Mouse (Mus musculus): Measurements from ENCODE around the gene Bend3.

Bend3 gene

GRCm38 (mm10) chr10:43478751-43479435 is at the start of gene Bend3:
Gene Bend3 (plus strand): TSS chr10:43478831.
- peak in 1 of 2 experiments; percentile 64 for DNase-seq (ENCODE audit: low spot score in 2 of 2)

DNA sequence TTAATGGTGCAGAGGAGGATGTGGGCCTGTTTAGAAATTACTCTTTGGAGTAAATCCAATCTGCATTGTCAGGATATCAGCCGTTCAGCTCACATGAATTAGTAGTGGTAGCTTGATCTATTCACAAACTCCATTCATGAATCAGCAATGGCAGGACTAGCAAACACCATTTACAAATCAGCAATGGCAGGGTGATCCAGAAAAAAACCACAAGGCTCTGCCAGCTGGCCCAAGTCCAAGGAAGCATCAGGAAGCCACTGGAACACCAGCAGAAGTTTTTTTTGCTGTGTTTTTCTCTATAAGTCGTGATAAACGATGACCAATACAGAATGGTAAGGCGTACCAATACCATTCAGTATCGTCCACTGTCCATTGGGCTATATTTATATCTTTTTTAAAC is 48.0 kb upstream of the Bend3 start:
- DNase-seq (ENCODE audit: low spot score in 2 of 2), result no peak

DNA sequence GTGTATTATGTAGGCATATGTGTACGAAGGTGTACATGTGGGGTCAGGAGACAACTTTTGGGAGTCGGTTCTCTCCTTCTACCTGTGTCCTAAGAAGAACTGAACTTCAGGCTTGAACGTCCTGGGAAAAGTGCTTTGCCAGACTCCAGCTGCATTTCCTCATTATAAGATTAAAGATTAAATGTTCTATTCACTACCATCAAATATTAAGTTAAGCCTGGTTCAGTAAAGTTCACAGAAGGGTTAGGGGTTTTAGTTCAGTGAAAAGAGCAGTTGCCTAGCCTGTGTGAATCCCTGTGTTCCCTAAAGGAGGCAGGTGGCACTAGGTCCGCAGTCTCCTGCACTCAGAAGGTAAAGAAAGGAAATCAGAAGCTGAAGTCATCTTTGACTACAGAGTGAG is 44.3 kb upstream of the Bend3 start:
- no peak for DNase-seq (ENCODE audit: low spot score in 2 of 2)

GRCm38 (mm10) chr10:43435757-43436156 is 42.9 kb upstream of the Bend3 start:
- no peak for DNase-seq (ENCODE audit: low spot score in 2 of 2)

DNA sequence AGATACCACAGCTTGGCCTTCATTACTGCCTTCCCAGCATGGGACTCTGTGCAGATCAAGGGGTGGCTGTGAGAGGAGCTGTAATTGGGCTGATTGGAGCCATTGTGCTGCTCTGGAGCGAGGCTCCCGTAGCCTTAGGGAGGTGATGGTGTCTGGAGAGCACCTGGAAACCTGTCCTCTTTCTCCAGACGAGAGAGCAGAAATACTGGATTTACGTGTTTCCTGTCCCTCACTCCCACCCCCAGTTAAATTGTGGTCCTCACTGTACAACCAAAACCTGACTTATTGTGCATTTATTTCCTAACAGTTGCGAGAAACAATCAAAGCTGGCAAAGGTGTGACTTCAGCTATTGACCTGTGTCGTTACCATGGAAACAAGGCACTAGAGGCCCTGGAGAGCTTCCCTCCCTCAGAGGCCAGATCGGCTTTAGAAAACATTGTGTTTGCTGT is 39.1 kb upstream of the Bend3 start:
- DNase-seq (ENCODE audit: low spot score in 2 of 2), result no peak

DNA sequence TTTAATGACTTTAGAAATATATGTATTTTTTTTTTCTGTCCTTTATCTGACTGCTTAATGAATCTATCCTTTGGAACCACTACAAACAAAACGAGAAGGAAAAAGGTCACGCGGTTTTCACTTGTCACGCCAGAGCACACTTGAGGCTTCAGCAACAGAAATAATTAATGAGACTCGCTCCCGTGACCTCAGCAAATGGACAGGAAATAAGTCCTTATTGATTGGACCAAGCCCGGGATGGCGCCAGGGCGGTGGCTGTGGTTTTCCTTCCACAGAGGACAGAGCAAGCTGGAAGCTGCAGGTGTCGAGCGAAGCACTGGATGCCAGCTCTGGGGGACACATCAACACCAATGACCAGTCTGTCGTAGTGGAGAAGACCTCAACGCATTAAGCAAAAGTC is 38.6 kb upstream of the Bend3 start:
- no peak for DNase-seq (ENCODE audit: low spot score in 2 of 2)

DNA sequence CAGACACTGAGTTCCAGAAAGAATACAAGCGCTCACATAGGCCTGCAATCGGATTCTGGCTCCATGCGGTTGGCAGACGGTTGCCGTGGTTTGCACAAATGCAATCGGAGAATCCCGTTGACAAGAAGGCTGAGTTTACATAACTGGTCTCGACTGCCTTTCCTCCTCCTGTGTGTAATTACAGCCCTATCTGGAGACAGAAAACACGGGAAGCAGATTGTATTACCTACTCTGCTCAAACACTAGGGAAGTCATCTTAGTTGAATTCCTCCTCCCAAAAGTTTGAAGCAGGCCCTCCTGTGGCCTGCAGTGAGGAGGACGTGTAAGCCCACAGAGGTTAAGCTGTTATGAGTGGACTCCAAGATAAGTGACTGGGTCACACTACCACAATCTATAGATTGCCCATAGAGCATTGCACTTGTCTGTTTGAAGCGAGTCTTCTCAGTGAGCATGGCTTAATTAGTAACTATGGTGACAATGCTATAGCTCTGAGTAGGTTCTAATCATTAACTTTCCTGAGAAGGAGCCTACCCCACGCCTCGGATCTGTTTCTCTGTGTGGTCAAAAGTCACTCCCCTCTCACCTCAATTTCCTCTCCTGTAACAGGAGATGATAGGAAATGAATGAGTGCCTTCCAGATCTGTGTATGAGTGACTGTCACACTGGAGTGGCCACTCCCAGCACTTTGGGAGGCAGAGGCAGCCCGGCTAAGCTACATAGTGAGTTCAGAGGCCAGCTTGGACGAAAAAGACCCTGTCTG is 37.5 kb upstream of the Bend3 start:
- no peak for DNase-seq (ENCODE audit: low spot score in 2 of 2)

DNA sequence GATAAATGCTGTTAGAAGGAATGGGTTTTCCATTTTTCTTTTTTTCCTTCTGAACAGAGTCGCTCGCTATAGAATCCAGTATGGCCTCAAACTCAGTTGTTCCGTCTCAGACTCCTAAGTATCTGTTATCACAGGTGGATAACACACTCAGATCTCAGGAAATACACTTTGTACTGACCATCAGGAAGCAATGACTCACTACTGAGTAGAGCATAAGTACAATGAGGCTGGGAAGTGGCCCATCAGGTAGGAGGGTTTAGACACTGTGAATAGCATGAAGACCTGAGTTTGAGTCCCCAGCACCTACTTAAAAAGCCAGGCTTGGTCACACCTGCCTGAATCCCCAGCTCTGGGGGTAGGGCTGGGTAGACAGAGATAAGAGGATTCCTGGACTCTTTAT is 30.0 kb upstream of the Bend3 start:
- no peak for DNase-seq (ENCODE audit: low spot score in 2 of 2)

GRCm38 (mm10) chr10:43451848-43452662 is 26.6 kb upstream of the Bend3 start:
- peak; percentile 71 to 83 for DNase-seq (ENCODE audit: low spot score in 2 of 2)

DNA sequence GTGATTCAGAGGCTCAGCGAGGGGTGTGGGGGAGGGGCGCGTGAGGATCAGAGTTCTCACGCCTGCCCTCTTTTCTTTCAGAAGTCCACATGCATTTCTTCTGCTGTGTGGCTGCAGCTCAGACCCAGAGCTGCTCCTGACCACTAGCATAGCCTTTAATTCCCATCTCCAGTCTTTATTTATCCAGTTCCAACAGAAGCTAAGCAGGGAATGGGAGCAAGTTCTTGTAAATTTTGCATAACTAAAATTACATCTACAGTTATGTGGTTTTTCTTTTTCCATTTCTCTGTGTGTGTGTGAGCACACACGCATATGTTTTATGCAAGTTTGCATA is 26.0 kb upstream of the Bend3 start:
- DNase-seq (ENCODE audit: low spot score in 2 of 2), result no peak

DNA sequence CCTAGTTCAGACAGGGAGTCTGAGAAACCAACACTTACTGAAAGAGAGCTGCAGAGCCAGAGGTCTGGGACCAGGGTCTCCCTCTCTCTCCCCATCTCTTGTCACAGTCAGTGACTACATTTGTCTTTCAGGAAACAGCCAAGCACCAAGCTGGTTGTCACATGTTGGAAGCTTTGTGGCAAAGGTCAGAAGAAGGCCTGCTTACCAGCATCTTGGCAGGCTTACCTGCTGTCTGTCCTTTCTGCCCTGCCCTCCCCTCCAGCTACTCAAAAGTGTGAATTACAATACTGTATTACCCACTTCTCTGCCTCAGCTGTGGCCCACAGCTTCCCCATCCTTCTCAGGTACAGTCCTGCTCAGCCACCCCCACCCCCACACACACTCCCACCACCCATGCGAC is 24.4 kb upstream of the Bend3 start:
- DNase-seq (ENCODE audit: low spot score in 2 of 2), result no peak

DNA sequence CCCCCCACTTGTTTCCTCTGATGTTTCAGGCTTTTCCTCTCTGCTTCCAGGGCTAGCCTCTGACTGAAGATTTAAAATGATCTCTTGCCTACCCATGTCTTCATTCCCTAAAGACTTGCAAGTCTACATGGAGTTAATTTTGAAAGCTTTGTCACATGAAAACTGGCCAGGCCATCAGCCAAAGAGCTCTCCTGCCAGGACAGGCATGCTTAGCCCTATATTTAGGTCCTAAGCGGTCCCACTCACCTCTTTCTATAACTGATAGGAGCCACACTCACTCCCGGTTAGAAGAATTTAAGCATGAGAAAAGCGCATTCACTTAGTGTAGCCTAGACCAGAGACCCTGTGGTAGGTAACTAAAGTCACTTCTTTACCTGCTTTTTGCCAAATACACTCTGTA is 24.0 kb upstream of the Bend3 start:
- DNase-seq (ENCODE audit: low spot score in 2 of 2), result no peak

GRCm38 (mm10) chr10:43462821-43463220 is 15.8 kb upstream of the Bend3 start:
- DNase-seq (ENCODE audit: low spot score in 2 of 2), result no peak

GRCm38 (mm10) chr10:43463227-43463626 is 15.4 kb upstream of the Bend3 start:
- DNase-seq (ENCODE audit: low spot score in 2 of 2), result no peak

- no peak for DNase-seq (ENCODE audit: low spot score in 2 of 2)
These were observed 12.4 kb upstream of the Bend3 start for GRCm38 (mm10) chr10:43466223-43466622.

DNA sequence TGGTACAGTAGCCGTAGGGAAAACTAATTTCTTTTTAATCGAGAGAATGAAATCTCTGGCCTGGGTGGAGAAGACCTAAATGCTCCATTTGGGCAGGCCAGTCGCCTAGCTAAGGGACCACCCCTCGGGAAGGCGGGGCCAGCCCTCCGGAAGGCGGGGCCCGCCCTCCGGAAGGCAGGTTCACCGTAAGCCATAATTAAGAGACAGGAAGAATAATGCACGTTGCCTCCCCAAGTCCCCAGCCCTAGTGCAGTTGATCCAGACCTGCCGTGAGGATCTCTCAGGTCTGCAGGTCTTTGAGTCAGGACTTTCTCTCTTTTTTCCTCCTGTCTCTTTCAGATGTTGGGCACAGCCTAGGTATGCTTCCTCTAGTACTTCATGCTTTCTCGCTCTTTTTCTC is 11.0 kb upstream of the Bend3 start:
- DNase-seq (ENCODE audit: low spot score in 2 of 2), result no peak

DNA sequence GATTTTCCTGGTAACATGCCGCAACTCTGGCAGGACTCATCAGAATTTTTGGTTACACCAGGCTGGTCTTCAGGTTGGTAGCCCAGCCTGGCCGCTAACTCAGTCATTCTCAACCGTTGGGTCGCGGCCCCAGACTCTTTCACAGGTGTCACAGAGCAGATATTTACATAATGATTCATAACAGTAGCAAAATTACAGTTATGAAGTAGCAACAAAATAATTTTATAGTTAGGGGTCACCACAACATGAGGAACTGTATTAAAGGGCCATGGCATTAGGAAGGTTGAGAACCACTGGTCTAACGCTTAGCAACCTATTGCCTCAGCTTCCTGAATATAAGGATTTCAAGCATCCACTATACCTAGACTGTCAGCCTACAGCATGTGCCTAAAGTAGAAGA is 10.3 kb upstream of the Bend3 start:
- DNase-seq (ENCODE audit: low spot score in 2 of 2), result no peak

DNA sequence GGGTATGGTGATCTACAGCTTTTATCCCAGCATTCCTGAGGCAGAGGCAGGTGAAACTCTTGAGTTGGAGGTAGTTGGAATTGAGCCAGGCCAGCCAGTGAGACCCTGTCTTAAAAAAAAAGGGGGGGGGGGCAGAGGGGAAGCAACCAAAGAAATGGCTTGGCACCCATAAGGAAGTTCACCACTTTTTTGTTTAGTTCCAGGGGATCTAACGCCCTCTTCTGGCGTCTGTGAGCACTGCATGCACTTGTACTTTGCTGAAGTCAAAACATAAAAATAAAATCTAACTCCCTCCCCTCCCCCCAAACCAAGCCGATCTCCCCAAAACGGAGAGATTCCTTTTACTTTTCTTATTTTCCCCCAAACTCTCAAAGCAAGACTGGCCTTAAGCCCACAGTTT is 3.3 kb upstream of the Bend3 start:
- DNase-seq (ENCODE audit: low spot score in 2 of 2), result peak in 1 of 2 experiments; percentile 36

GRCm38 (mm10) chr10:43477459-43477858 is 1.2 kb upstream of the Bend3 start:
- DNase-seq (ENCODE audit: low spot score in 2 of 2), result no peak

DNA sequence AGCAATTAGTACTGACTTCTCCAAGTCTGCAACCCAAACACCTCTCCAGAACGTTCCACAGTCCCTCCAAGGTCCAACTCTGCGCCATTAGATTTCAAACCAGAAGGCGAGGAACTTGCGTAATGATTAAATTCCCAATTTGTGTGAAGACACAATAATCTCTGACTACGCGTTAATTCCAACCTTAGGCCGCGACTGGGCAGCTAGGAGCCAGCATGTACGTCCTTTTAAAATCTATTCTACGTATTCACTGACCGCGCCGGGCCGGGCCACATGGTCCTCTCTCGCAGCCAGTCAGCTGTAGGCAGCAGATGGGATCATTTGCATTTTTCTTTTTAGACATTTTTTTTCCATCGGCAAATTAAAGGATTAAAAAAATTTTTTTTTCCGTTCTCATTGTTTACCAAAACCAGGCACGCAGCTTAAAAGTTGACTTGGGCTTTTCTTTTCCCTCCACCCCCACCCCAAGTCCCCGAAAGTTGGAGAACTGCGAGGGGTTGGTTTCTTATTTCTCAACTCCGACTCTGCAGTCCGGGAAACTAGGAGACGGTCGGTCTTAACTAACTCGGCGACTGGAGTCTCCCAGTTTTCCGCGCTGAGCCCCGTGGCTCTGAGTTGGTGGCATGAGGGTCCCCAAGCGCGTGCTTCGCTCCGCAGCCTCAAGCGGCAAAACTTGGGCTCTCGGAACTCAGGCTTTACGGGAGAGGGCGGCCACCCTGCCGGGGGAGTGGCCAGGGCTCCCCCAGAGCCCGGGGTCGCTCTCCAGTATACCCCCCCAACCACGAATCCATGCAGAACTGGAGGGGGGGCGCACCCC is 558 bp upstream of the Bend3 start:
- peak in 1 of 2 experiments; percentile 47 for DNase-seq (ENCODE audit: low spot score in 2 of 2)

DNA sequence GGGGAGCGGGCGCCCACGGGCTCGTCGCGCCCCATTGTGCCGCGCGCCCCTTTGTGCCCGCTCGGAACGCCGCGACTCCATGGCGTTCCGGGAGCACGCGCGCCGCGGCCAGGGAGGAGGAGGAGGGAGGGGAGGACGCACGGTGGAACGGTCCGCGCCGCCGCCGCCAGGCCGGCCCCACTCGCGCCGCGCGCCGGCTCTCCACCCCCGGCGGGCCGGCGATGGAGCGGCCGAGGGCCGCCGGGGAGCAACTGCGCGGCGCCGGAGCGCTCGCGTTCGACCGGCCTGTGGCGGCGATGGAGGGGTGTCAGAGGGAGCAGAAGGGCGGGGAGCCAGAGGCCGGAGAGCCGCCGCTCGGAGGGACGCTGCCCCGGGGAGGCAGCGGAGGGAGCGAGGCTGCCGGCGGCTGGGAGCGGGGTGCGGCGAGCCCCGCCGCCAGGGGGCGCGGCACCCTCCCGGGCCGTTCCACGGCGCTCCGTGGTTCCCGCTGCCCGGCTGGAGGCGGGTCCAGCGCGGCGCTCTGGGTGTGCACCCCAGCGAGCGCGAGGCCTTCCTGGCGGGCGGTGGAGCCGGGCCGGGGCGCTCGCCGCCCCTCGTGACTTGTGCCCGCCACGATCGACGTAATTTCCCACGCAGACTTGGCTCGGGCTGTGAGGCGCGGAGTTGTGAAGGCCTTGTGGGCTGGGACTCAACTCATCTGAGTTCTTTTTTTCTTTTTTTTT is 966 bp downstream of the Bend3 start:
- DNase-seq (ENCODE audit: low spot score in 2 of 2), result peak; percentile 48 to 69
